Mouse (Mus musculus) A20 (cell line): ENCODE data around the gene Zfp212.

ENCODE experiments used
- DNase-seq: peaks from one replicate; pipeline ENCODE4 v3.0.0-alpha.2; 2011; ENCODE audit warnings: low read depth, low spot score

The Zfp212 gene

DNA sequence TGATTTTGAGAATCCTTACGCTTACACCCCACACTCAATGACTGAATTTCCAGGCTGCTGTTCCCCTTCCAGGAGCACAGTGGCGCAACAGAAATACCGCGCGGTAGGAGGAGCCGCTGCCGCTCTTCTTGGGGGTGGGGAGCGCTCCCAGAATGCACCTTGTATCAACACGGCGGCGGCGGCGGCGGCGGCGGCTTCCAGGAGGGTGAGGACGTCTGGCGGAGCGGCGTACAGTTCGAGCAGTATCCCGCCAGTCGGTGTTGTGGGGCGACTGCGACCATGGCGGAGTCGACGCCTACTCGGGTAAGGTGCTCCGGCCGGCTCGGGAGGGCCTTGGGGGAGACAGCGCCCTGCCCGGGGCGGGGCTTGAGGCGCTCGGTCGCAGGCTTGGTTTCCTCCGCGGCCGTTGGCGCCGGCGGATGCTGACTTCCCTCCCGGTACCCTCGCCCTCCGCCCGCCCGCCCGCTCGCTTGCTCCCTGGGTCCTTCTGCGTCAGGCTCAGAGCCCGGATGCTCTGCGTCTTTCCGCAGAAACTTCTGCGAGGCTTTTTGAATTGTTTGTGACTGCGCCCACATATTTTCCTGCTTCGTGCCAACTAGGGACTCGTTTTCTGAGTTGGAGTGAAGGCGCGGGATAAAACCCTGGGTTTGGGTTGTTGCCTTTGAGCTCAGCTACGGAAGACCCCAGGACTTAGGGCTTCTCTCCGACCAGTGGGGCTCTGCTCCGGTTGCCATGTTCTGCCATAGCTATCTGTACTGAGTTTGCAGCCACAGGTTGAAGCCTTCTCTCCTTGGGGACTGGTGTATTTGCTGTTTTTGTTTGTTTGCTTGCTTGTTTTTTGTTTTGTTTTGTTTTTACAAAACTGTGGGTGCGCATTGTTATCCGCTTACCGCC, at the start of gene Zfp212:
Zfp212 (plus strand) TSS at position 30 of the 894 bp plus-strand sequence.
- peak; percentile 95 for DNase-seq

DNA sequence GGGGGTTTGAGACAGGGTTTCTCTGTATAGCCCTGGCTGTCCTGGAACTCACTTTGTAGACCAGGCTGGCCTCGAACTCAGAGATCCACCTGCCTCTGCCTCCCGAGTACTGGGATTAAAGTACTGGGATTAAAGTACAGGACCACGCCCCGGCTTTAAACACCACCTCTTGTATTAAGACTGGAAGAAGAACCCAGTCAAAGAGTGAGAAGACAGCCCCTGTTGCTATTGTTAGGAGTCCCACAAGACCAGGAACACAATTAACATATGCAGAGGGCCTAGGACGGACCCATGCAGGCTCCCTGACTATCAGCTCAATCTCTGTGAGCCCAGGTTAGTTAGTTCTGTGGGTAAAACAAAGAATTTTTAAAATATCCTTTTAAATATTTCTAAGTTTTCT, 48.0 kb upstream of the Zfp212 start:
- no peak for DNase-seq

DNA sequence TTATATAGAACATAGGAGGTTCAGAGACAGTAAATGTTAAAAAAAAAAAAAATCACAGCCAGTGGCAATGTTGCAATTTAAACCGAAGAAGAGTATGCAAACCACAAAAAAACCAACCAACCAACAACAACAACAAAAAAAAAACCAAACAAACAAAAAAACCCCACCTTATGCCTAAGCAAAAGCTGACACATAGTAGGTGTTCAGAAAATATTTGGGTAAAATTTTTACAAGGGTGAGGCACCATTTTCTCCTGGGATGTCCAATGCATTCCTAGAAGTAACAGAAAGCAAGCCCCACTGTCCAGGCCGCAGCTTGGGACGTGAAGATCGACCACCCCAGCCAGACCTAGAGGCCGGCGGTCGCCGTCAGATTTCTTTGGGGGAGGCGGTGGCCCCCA, 43.2 kb upstream of the Zfp212 start, which contains the start of gene Zfp282:
Zfp282 (plus strand) TSS at position 147 of the 400 bp plus-strand sequence.
- no peak for DNase-seq

DNA sequence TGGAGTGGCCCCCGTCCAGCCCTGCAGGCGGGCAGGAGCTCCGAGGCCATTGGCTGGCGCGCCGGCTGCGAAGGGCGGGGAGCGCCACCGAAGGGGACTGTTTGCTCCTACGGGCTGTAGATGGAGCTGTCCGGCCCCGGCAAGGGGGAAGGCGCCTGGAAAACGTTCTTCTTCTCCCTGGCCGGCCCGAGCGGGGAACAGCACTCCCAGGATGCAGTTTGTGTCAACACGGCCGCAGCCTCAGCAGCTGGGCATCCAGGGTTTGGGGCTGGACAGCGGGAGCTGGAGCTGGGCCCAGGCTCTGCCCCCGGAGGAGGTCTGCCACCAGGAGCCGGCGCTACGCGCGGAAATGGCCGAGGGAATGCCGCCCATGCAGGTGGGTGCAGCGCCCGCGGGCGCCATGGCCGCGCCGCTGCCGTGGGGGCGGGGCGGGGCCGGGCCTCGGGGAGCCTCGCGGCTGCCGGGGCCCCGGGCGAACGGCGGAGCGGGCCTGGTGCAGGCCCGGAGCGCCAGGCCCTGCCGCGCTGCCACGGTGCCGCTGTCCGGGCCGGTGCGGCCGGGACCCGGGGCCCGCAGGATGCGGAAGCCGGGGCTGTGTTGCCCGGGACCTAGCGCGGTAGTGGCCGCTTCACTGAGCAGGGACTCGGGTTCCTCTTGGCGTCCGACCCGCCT, 42.7 kb upstream of the Zfp212 start:
- peak; percentile 90 for DNase-seq

DNA sequence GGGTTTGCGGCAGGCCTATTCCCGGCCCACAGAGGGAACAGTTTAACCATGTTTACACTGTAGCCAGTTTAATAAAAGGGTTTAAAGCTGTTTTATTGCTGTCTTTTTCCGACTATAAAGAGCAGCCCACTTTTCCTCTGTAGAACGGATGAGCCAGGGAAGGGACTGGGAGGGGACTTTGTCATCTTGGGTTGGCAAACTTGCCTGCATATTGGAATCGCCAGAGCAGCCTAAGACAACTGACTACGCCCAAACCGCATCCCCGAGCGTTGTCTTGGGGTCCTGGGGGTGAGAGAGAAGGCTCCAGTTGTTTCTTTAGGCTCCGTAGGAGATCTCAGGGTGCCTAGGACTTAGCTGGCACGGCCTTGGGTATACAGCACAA, 42.2 kb upstream of the Zfp212 start:
- DNase-seq, result peak; percentile 58

DNA sequence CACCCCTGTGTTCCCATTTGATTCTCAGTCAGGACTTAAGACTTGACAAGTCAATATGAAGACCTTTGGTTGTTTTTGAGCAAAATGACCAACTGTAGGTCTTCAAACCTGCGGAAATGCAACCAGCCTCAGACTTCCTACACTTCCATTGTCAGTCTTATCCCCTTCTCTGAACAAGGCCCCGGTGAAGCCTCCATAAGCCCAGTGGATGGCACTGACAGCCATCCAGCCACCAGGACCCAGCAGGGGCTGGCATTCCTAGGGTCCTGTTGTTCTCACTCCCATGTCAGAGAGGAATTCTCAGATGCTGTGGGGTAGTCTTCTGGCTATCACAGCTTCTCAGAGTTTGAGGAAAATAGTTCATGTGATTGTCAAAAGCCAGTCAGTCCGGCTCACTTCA, 41.7 kb upstream of the Zfp212 start:
- DNase-seq, result no peak

DNA sequence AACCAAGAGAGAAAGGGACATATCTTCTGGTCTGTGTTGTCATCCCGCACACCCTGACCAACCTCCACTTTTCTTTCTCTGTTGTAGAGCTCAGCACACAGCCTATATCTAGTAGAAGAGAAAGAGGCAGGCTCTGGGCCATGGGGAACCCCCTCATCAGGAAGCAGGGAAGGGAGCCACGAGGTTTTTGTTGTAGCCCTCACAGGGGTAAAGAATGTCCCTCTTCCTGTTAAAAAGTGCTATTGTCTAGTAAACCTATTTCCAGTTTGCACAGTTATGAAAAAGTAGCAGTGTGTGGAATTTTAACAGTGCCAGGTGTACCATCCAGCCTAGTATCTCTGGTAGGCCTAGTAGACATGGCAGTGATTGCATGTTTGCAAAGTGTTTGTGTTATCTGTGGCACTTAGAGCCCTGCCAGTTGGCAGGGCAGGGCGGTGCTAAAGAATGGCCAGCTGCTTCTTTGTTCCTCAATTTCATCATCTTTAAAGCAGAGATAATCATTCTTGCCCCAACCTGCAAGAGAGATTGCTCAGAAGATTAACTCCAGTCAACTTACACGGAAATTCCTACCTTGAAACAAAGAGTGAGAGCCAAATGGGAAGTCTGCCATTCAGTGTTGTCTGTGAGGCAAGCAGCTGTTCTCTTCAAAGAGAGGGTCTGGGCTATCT, 41.1 kb upstream of the Zfp212 start:
- DNase-seq, result peak; percentile 47

DNA sequence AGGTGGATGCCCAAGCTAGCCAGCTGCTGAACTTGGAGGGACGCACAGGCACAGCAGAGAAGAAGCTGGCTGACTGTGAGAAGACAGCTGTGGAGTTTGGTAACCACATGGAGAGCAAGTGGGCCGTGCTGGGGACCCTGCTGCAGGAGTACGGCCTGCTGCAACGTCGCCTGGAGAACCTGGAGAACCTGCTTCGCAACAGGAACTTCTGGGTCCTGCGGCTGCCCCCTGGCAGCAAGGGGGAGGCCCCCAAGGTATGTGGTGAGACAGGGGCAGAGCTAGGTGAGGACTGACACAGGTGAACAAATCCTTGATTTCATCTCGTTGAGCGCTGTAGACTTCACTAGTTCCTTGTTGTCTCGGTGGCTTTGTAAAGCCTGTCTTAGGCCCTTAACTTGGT, 40.1 kb upstream of the Zfp212 start:
- DNase-seq, result no peak

DNA sequence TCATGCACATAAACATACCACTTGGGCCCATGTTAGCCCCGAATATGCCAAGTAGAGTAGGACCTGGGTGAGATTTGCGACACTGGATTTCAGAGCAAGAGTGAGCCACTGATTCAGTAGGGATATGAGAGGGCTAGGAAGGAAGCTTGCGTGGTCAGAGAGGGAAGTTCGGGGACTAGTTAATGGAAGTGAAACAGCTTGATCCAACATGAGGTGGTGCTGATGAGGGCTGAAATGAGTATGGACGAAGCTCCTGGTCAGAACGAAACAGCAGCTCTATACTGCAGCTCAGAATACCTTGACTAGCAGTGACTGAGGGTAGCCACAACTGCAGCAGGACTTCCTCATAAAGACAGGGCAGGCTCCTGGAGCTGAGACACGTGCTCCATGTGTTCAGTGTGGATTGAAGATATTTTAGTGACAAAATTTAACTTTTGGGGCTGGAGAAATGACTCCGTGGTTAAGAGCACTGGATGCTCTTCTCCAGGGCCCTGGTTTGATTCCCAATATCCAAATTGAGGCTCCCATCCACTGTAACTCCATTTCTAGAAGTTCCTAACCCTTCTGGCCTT, 31.4 kb upstream of the Zfp212 start:
- DNase-seq, result peak; percentile 81

DNA sequence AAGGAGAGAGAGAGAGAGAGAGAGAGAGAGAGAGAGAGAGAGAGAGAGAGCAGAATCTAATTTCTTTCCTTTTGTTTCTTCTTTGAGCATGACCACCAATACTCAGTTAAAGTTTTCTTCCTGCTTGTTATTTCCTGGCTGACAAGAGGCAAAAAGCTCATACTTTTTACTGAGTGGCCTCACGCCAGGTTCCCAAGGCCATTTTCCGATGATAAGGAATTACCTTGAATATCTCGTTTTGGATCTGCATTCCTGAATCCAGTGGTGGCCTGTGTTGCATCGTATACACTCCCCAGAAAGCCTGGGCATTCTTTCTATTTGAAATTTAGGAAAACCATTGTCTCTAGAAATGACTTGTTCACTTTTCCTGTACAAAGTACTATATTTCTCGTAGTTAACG, 20.9 kb upstream of the Zfp212 start:
- DNase-seq, result no peak

DNA sequence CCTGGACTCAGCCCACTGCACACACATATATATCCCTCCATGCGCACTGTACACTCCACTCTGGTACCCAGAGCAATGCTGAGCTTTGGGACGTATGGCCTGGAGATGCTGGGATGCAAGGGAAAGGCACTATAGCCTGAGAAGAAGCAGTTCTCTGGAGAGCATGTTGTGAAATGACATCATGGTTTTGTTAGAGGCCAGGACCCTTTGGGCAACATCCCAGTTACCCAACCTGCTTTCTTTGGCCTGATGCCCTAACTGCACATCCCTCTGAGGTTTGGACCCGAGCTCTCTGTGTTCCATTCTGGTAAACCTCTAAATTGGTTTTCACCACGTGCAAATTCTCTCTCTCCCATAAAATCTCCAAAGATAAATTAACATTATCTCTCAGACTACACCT, 16.7 kb upstream of the Zfp212 start:
- no peak for DNase-seq

DNA sequence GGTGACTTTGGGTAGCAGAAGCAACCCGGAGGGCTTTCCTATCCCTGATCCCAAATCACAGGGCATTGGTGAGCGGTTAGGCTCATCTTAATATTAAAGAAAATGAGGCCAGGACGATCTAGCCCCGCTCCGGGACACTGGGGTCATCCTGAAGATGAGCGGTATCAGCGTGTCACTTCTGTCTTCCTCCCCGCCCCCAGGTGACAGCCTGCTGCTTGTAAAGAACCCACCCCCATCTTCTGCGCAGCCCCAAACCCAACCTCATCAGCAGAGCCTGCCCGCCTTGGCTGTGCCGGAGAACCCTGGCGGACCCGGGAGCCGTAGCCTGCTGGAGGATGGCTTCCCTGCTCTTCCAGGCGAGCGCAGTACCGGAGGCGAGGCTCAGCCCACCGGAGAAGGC, 15.9 kb upstream of the Zfp212 start:
- no peak for DNase-seq

DNA sequence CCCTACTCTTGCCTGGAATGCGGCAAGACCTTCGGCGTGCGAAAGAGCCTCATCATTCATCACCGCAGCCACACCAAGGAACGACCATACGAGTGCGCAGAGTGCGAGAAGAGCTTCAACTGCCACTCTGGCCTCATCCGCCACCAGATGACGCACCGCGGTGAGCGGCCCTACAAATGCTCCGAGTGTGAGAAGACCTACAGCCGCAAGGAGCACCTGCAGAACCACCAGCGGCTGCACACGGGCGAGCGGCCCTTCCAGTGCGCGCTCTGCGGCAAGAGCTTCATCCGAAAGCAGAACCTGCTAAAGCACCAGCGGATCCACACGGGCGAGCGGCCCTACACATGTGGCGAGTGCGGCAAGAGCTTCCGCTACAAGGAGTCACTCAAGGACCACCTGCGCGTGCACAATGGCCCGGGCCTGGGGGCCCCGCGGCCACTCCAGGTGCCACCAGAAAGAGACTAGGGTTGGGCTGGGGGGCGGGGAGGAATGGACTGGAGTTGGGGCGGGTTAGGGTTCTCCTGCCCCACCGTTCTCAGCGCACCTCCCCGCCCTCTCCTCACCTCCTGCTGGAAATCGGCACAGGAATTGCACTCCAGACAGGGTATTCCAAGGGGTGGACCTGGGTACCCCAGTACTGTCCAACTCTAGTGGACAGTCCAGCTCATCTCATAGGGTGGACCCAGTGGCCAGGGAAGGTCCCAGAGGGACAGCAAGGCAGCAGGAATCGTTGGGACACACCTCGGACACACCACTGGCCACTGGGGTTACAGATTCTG, 15.2 kb upstream of the Zfp212 start:
- DNase-seq, result no peak

DNA sequence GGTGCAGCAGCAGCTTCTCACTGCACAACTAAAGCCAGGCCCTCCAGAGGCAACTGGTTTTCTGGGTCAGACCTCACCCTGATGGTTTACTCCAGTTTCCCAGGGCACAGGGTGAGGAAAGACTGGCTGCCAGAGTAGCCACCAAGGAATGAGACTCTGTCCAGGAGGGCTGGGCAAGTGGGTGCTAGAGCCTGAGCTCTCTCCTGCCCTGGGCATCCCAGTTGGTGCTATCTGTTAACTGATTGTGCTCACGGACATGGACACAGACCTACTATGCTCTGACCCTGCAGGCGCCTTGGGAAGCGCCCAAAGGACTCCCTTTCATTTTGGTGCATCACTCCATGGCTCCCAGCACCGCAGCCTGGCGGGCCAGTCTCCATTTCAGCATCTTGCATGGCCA, 13.9 kb upstream of the Zfp212 start:
- no peak for DNase-seq

DNA sequence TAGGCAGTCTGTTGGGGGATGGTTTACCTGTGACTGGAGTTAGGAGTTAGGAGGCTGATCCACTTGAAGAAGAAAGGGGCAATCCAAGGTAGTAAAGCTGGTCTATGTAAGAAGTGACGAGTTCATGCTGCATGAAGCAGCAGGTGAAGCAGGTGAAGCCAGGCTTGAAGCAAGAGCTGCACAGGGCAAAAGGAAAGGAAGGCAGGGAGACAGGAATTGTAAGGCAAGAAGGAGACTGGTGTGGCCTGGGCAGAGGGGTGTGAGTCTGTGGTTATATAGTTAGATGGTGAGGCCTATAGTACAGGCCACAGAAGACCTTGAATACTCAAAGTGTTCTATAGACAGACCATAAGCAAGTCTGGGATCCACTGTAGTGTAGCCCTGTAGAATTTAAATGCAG, 11.3 kb upstream of the Zfp212 start:
- DNase-seq, result no peak

DNA sequence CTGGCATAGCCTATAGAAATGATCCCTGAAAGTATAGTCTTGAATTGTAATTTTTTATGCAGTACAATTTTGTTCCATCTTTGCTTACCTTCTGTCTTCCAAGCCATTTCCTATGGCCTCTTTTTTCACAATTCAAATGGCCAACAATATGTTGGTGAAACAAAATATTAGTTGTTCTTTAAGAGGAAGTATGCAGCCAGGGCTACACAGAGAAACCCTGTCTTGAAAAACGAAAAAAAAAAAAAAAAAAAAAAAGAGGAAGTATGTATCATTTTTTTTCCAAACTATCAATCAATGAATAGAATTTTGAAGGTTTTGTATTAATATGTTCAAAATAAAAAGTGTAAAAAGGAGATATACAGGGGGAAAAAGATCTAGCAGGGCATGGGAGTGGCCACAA, 8.6 kb upstream of the Zfp212 start:
- peak; percentile 44 for DNase-seq

DNA sequence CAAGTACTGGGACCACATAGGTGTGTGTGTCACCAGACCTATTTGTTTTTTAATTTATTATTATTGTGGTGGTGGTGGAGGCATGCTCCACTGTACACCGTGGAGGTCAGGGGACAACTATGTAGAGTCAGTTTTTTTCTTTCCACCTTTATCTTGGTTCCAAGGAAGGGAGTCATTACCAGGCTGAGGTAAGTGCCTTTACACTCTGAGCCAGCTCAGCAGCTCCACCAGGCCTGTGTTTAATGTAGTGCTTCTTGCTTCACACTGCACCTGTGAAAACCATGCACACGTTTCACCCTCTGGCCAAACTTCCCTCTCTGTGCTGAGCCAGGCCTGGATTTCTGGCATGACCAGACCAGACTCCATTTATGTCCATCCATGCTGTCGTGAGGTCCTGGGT, 7.3 kb upstream of the Zfp212 start:
- DNase-seq, result no peak

DNA sequence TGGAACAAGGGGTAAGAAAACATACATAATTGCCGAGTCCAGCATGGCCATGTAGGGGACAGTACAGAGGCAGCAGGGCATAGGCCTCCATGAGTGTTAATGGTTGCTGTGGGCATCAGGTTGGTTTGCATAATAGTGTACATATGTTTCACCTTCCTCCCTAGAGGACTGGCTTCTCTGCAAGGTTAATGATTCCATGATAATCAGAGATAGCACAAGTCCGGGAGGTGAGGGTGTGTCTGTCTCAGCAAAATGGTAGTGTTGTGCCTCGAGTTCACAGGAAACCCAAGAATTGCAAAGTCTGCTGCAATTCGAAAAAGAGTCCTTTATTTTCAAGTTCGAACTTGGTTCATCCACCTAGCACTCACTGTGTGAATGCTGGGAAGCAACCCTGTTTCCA, 3.2 kb upstream of the Zfp212 start:
- no peak for DNase-seq

DNA sequence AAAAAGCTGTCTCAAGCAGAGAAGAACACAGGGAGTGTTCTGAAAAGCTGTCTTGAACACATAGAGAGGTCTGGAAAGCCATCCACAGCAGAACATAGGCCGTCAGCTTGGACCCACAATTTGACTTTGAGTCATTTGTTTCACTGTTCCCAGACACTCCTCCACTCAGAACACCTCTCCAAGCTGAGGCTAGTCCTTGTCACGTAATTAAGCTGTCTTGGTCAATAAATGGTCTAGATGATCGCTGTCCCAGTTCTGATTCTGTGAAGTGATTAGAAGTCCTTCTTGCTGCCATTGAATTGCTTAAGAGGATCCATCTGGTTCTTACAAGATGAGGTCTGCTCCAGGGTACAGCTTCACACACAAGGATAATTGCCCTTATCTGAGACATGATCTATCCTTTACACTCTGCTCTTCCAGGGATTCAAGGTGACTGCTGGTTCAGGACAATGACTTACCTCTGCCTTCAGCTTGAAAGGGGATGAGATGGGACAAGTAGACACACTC, 1.5 kb upstream of the Zfp212 start:
- DNase-seq, result no peak

DNA sequence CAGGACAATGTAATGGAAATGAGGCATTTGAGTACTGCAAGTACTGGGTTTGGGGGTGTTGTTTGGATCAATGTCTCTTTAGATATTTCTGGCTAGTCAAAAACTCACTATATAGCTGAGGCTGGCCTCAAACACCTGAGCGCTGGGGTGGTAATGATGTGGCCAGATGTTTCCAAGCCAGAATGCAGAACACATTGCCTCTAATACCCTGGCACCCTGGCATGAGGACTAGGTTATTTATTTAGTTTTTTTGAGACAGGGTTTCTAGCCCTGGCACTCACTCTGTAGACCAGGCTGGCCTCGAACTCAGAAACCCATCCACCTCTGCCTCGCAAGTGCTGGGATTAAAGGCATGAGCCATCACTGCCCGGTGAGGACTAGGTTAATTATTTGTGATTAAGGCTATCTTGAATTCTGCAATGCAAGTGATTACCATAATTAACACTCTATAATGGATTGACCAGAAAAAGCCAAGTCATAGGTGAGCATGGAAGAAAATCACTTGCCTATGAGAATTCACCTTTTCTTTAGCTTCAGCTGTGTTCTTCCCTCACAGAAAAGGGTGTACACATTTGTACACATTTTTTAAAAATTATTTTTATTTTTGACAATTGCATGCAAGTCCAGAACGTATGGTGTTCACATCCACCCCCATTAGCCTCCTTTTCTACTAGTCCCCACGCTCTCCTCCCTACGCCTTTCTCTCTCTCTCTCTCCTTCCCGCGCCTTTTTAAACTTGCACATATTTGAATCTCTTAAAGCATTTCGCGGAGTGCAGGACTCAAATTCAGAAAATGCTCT, 430 bp upstream of the Zfp212 start:
- DNase-seq, result no peak
